Mouse (Mus musculus): Measurements from ENCODE around the gene Mul1.

DNA sequence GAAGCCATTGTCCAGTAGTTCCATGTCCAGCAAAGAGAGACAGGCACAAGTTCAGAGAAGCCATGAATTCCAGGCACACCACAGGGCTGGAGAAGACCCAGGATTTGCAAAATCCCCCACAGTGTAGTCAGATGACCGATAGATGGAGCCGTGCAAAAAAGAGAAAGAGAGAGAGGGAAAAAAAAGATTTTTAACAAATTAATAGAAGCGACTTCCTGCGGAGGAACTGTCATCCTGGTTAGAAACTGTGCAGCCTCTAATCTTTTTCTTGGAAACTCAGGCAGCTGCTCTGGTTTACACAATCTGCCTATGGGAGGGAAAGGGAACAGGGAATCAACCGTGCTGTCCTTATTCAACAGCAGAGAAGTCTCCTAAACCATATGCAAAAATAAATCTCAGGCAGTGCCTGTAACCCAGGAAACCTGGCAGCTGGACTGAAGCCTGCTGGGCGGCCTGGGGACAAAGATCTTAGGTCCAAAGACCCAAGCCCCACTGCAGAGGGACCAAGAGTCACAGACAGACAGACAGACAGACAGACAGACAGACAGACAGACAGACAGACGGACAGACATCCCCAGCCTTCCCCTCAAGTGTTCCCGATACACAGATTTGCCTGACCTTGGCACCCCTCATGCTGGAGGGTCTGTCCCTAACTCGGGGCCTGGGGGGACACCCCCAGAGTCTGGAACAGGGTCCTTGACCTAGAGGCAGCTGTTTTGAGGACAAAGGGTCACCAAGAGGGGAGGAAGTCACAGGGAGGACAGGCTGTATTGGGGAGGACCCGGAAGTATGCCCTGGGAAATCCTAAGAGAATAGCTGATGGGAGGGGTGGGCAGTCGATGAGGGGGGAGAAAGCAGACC lies 28.7 kb downstream of the Mul1 start:
- TF ChIP-seq CTCF (conservative IDR thresholded peaks at IDR 0.05; ENCODE audit: low read length), result no peak; the same call in 1 of the 2 replicates
- no peak for TF ChIP-seq NANOG (IDR thresholded peaks at IDR 0.05; ENCODE audit: borderline replicate concordance, low read length)
- TF ChIP-seq POU5F1 (IDR thresholded peaks at IDR 0.05; ENCODE audit: borderline replicate concordance, low read length), result no peak

Measured in E14TG2a.4 (cell line).